Mouse (Mus musculus) monocyte, adult 5-6 weeks (primary cell): ENCODE results near the gene Dhrs13. TPM values are rescaled to one million over a fixed set of nuclear protein-coding genes. Genes with fewer than 3 reads are reported as not detected.

Experiments used
- ATAC-seq: fragments of 153-309, 156-312 bp; replicated peaks from 2 replicates; pipeline ENCODE4 v1.8.0; 2017; ENCODE audit warnings: mild to moderate bottlenecking; ENCODE audit not compliant: low TSS enrichment, insufficient number of reproducible peaks, severe bottlenecking, poor library complexity, low FRiP score
- total RNA-seq: library from RNA; stranded (forward); fragments of 200-1000, 200-491, 200-594 nt; gene quantifications from 3 replicates; pipeline ENCODE4 v1.2.3, GENCODE M21; 2017

Gene Dhrs13
- total RNA-seq: 0.39 to 0.86 TPM in 2 of 3 replicates, not detected in the other

GRCm38 (mm10) chr11:78031947-78032808 is at the start of gene Dhrs13:
TSS of gene Dhrs13 (plus strand) at chr11:78032280.
- peak; percentile 62 for ATAC-seq

- ATAC-seq: peak; percentile 68
Observed at GRCm38 (mm10) chr11:77982441-77982905, 49.6 kb upstream of the Dhrs13 start, which contains the start of gene Phf12. TSS of gene Phf12 (plus strand) at chr11:77982754.

- no peak for ATAC-seq
Observed at GRCm38 (mm10) chr11:77983191-77983936, 48.7 kb upstream of the Dhrs13 start.

GRCm38 (mm10) chr11:77983937-77984835 is 47.9 kb upstream of the Dhrs13 start:
- no peak for ATAC-seq

GRCm38 (mm10) chr11:77984836-77985231 is 47.2 kb upstream of the Dhrs13 start:
- no peak for ATAC-seq

GRCm38 (mm10) chr11:77985541-77986065 is 46.5 kb upstream of the Dhrs13 start:
- ATAC-seq: no peak

- ATAC-seq: no peak
Observed at GRCm38 (mm10) chr11:77989071-77989690, 42.9 kb upstream of the Dhrs13 start.

GRCm38 (mm10) chr11:77995556-77995955 is 36.5 kb upstream of the Dhrs13 start:
- no peak for ATAC-seq

- no peak for ATAC-seq
Observed at GRCm38 (mm10) chr11:78006446-78006845, 25.6 kb upstream of the Dhrs13 start.

GRCm38 (mm10) chr11:78019676-78020075 is 12.4 kb upstream of the Dhrs13 start:
- peak; percentile 86 for ATAC-seq

- ATAC-seq: peak; percentile 49; the same call in 1 of the 2 replicates
Observed at GRCm38 (mm10) chr11:78023607-78024006, 8.5 kb upstream of the Dhrs13 start.

- no peak for ATAC-seq
Observed at GRCm38 (mm10) chr11:78029240-78029639, 2.8 kb upstream of the Dhrs13 start.

GRCm38 (mm10) chr11:78030600-78030999 is 1.5 kb upstream of the Dhrs13 start:
- ATAC-seq: no peak

- ATAC-seq: no peak
Observed at GRCm38 (mm10) chr11:78031389-78031788, 691 bp upstream of the Dhrs13 start.

- no peak for ATAC-seq
Observed at GRCm38 (mm10) chr11:78032809-78033195, 722 bp downstream of the Dhrs13 start.

- ATAC-seq: no peak
Observed at GRCm38 (mm10) chr11:78033931-78034617, 2.0 kb downstream of the Dhrs13 start.

GRCm38 (mm10) chr11:78036791-78037190 is 4.7 kb downstream of the Dhrs13 start:
- no peak for ATAC-seq
